Mouse (Mus musculus): ENCODE measurements around the gene Rgs1. TPM values are rescaled to one million over a fixed set of nuclear protein-coding genes. Genes with fewer than 3 reads are reported as not detected.
A peak's percentile ranks its signal among the peaks of the same experiment; 100 is the strongest.

The Rgs1 gene
- total RNA-seq, 2 experiments from 2014 or later = 1.2 to 3.2 TPM

- no peak for DNase-seq (ENCODE audit: low spot score in 2 of 2)
These were observed 49.5 kb downstream of the Rgs1 start for GRCm38 (mm10) chr1:144199538-144199937.

GRCm38 (mm10) chr1:144197684-144198083 lies 51.4 kb downstream of the Rgs1 start:
- DNase-seq (ENCODE audit: low spot score in 2 of 2) = peak; percentile 31 to 50

Other genes starting within 250 kb of the Rgs1 start
- gene Rgs2, start 245.1 kb downstream of the Rgs1 start, total RNA-seq (2021) = 100 to 1,000 TPM; 210 to 229 TPM
- gene Rgs13, start 71.9 kb downstream of the Rgs1 start, total RNA-seq (2021) = not detected

All from adrenal gland, adult 18-20 months (tissue).